Mouse (Mus musculus): ENCODE results near the gene Mindy2.

DNA sequence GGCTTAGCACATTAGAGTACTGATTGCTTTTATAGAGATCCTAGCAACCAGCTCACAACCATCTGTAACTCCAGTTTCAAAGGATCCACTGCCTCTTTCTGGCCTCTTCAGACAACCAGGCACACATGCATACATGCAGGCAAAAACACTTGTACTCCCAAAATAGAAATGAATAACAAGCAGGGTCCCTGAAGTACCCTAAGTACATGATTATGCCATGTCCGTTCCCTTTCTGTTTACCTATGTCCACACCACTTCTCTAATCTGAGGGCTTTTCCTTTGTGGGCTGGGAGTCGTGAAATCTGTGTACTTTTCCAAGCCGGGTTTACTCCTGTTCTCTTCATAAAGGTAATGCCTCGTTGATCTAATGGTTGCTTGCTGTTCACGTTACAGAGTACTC, 89.3 kb downstream of the Mindy2 start:
- no peak for TF ChIP-seq CEBPB (IDR thresholded peaks at IDR 0.05; ENCODE audit: insufficient read depth, poor library complexity, severe bottlenecking)
- no peak for TF ChIP-seq POLR2A (IDR thresholded peaks at IDR 0.05; ENCODE audit: insufficient read length, low read depth)
- TF ChIP-seq REST (IDR thresholded peaks at IDR 0.05; ENCODE audit: insufficient read depth, insufficient read length), result no peak
- no peak for TF ChIP-seq E2F4 (IDR thresholded peaks at IDR 0.05; ENCODE audit: insufficient read depth)
- TF ChIP-seq MAX (IDR thresholded peaks at IDR 0.05; ENCODE audit: low read depth), result no peak
- TF ChIP-seq TCF3 (IDR thresholded peaks at IDR 0.05; ENCODE audit: insufficient read length, low read depth), result no peak
- no peak for TF ChIP-seq USF1 (IDR thresholded peaks at IDR 0.05; ENCODE audit: low read depth)

Measured in myocyte (in vitro differentiated cells).